Mouse (Mus musculus) left cerebral cortex, postnatal 25 days (tissue): ENCODE results near the gene Golga7b. TPM values are rescaled to one million over a fixed set of nuclear protein-coding genes. Genes with fewer than 3 reads are reported as not detected.

Experiments
- DNase-seq, 2 experiments: peaks; one replicate each; pipeline ENCODE4 v3.0.0; 2022; ENCODE audit warnings: low spot score in 2 of 2, mixed read lengths in 1 of 2
- intact Hi-C: fragments of 180-260 bp; cut with DNase I; formaldehyde crosslinking; loops from one replicate; pipeline ENCODE4 v1.15.1; 2025
- total RNA-seq, 2 experiments: library from RNA; stranded (reverse); gene quantifications; 2 replicates each; pipeline ENCODE4 v1.2.3; 2021

The Golga7b gene
- total RNA-seq, 2 experiments from 2014 or later, result 130 to 140 TPM

DNA sequence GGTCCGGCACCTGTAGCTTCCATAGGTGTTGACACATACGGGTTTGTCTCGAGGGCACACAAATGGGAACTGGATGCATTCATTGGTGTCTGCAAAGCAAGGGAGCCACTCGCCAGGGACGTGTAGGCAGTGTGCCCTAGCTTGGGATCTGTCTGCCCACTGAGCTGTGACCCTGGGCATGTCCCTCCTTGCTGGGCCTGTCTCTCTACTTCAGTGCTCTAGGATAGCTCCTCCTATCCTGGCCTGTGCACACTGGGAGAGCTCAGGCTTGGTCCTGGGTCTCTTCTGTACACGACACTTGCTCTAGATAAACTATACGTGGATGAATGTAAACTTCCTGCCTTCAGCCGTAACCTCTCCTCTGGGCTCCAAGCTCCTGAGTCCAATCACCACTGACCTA is 36.8 kb downstream of the Golga7b start:
- intact Hi-C loops, result no loop called here

DNA sequence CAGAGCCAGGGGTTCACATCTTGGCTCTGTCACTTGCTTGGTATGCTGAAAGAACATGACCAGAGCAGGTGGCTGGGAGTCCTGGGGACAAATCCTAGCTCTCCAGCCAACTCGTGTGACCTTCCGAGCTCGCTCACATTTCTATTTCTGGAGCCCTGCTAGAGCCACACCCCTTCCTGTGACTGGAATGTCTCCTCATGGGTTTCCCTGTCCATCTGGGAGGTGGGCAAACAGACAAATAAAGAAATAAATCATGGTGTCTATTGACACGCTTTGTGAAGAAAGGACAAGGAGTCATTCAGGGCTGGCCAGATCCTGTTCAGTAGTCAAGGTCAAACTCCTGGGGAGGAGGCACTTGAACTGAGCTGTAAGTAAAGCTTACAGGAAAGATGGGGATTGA is 41.0 kb downstream of the Golga7b start:
- intact Hi-C loops, result no loop called here
- no peak for DNase-seq

More for the DNA sequence above, 36.8 kb downstream of the Golga7b start:
- no peak for DNase-seq

DNA sequence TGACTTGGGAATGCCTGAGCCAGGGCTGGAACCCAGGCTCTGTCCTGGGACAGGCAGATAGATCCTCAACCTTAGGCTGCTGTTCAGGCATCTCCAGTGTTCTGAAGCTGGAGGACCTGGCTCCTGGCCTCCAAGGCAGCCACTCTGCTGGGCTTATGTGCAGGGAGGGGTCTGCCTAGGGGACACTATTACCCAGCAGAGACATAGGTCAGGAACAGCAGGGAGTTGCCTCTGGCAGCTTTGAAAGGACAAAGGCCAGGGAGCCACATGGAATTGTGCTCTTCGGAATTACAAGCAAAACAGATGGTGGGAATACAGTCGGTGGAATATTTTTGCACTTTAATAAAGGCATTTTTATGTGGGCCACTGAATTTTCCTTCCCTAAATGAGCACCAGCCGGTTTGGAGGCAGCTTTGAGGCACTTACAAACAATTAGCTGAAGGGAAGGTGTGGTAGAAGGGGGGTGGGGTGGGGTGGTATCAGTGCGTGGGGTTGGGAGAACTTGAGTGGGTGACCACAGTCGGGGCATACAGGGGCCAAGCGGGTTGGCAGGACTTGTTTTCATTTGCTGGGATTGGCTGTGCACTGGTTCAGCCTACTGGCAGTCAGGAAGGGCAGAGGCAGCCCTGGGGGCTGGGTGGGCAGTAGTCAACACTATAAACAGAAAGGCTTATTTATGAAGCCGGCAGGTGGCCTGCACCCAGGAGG is 43.7 kb downstream of the Golga7b start:
- peak; percentile 26 to 79 for DNase-seq
- intact Hi-C loops, result loop anchor here (1.0 to 2.0 kb wide), 2 partner anchors 34 to 53 kb away; no protein-coding TSS in a partner anchor

DNA sequence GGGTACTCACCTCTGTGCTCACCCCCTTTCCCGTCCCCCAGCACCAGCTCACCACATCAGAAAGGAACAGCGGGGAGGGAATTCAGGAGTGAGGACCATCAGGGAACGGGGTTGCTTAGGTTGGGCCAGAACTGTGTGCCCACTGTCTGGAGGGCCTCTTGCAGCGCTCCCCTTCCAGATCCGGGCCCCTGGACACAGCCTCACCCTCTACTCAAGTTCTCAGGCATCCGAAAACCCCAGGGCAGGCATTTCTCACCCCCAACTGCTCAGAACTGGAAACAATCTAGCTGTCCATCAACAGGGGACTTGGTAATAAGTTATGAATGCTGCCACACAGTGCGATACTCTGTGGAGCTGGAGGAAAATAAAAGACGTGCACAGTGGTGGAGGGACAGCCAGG is 44.7 kb downstream of the Golga7b start:
- intact Hi-C loops, result no loop called here
- no peak for DNase-seq

DNA sequence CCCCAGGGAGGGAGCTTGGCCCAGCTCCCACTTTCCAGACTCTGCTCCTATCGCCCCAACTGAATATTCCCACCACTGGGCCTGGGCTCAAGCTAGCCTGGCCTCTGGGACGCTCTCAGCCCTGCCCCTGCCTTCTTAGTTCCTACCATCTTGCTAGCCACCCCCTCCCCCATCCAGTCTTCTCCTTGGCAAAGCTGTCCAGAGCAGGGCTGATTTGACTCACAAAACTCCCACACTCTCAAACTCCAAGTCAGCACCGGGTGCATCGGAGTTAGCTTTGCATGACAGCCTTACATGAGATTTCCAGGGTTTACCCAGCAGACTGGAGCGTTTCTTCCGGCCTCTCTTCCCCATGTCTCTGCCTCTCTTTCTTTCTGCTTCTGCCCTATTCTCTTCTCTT is 45.8 kb downstream of the Golga7b start:
- intact Hi-C loops, result no loop called here
- peak in 1 of 2 experiments; percentile 56 for DNase-seq

DNA sequence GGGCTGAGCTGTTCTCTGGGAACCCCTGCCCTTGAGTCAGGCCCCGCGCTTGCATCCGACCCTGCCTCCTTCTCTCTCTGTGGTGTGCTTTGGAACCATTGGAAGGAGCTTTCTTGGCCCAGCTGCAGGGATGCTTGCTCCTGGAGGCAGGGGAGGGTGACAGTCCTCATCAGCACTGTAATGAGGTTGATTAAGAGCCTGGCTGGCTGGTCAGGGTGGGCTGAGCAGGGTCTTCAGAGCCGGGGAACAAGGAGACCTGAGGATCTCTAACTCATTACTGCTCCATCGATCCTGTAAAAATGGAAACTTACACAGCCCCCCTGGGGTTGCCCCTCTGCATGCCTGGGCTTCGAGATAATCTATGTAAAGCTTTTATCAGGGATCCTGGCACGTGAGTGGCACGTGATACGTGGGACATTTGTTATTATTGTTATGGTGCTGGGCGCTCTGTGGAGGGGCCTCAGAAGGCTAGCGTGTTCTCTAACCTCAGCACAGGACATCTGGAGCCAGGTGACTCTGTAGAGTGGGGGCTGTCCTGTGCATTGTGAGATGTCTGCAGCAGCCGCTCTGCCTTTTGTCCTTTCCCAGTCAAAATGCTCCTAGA is 55.9 kb downstream of the Golga7b start:
- no peak for DNase-seq
- intact Hi-C loops, result no loop called here

DNA sequence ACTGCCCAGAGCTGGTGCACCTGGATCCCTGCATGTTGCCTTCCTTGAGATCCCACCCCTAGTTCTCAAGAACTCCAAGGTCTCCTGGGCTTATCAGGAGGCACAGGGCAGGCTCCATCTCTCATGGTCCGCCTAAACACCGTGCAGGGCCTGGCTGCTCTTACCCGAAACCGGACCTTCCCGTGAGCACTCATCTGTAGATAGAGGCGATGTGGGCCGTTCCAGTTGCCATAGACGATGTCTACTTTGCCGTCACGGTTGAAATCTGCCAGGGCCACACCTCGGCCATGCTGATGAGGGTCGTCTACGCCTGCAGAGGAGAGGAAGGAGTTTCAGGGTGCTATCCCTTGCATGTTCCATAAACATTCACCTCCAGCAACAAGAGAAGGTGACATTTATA is 57.1 kb downstream of the Golga7b start:
- no peak for DNase-seq
- intact Hi-C loops, result no loop called here

DNA sequence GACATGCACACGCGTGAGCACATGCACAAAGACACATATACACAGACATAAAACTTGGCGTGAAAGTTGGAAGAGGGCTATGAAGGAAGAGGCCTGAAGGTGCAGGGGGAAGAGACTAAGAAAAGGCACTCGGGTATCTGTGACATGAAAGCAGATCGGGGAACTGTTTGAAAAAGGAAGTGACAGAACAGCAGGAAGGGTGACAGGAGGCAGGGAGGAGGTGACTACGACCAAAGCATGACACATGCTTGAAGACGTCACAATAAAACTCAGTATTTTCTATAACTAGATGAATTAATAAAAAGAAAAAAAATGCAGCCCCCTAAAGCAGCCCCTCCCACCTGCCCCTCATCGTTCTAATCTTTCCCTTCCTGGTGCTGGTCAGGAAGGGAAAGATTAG is 58.4 kb downstream of the Golga7b start:
- intact Hi-C loops, result no loop called here
- no peak for DNase-seq

DNA sequence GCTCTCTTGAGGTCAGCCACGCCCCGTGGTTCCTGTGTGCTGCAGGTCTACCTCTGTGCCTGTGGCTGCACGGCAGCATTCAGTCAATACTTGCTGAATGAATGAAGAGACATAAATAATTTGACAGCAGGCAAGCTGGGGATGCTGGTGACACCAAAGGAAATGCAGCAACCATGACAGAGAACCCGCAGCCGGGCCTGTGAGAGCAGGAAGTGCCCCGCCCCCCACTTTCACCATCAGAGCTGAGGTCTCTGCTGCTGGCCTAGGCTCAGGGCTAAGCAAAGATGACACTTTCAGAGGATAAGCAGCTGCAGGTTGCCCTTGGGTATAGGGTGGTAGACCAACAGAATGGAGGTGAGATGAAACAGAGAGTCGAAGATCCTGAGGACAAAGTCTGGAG is 58.8 kb downstream of the Golga7b start:
- intact Hi-C loops, result no loop called here

DNA sequence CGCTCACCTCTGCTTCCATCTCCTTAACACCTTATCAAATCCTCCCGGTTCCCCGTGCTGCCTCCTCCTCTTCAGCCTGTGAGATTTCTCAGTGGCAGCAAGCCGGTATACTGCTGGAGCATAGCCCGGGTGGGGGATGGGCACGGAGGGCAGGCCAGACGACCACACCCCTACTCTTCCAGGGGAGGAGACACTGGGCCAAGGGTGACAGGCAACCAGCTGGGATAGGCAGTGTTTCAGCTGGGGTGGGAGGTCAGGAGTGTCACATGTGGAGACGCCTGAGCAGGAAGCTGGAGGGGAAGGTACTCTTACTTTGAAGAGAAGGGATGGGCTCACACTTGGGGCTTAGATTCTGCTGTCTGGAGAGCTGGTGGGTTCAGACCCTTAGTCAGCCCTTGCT is 59.6 kb downstream of the Golga7b start:
- intact Hi-C loops, result no loop called here

More for the DNA sequence above, 58.8 kb downstream of the Golga7b start:
- DNase-seq, result no peak

DNA sequence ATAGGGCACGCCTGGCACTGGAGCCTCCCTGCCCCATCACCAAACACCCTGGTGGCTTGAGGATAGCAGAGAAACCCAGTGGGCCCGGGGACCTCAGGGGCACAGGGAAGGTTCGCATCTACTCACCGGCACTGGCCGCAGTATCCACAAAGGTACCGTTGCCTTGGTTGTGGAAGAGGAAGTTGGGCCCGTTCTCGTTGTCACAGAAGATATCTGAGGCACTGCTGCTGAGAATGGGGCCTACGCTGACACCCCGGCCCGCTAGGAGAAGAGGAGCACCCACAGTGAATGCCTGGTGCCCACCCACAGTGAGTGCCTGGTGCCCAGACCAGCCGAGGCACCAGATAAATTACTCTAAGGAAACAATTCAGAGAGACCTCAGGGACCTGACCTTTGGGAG is 61.6 kb downstream of the Golga7b start:
- no peak for DNase-seq
- intact Hi-C loops, result no loop called here

More for the DNA sequence above, 59.6 kb downstream of the Golga7b start:
- DNase-seq, result no peak

DNA sequence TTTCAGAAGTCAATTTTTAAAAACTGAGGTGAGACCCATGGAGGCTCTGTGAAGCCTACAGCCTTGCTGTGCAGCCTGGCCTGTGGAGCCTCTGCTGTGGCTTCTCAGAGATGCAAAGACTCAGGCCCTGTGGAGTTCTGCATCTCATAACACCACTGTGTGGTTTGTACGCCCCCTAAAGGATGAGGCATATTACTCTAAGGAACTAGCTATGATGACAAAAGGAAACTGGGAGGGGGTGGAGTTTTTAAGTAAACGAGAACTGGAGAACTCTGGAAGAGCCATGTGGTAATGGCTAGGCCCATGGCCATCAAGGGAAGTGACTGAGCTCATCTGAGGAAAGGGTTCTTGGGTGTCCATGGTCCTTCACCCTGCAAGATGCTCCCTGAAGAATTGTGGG is 64.0 kb downstream of the Golga7b start:
- no peak for DNase-seq
- intact Hi-C loops, result loop anchor here (10.0 kb wide), 1 partner anchor 1083 kb away; no protein-coding TSS in a partner anchor

DNA sequence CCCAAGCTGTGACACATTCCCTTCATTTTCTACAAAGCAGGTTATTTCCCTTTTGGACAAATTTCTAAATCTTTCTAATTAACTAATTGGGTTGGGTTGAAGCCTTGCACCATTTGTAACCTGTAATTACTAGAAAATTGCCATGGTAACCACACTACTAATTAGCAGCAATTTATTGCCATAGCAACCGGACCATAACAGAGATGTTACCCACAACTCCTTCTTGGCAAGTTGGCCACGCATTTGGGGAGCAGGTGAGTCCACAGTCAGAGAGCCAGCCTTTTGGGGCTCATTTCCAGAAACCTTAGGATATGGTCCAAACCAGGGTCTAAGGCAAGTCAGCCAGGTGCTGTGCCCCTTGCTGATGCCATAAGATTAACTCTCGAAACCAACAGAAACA is 64.8 kb downstream of the Golga7b start:
- intact Hi-C loops, result loop anchor here (10.0 kb wide), 1 partner anchor 1083 kb away; no protein-coding TSS in a partner anchor

DNA sequence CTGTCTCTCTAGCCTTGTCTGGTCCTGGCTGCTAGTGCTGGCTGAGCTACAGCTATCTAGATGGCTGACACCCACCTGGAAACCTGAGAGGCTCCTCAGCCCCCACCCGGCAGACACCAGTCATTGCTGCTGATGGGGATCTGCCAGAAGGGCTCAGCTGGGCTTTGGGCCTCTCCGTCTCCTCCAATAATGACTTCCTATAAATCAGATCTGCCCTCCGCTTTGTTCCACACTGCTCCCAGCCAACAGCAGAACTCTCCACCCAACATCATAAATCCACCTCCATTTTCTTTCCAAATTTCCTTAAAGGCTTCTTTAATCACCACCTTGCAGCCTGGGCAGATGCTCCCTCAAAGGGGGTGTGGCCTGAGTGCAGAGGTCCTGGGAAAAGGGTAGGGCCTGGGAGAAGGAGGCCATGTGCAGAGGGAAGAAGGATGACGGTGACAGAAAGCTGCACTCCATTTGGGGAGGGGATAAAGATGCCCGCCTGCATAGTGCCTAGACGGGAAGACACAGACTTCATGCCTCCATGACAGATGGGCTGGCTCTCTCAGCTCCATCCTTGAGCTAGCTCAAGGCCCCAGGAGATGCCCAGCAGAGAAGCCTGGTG is 67.8 kb downstream of the Golga7b start:
- DNase-seq, result no peak
- intact Hi-C loops, result loop anchor here (5.0 to 10.0 kb wide), 5 partner anchors 207 to 1080 kb away; partner anchors contain the start of gene Hps1

More for the DNA sequence above, 64.8 kb downstream of the Golga7b start:
- DNase-seq, result no peak

DNA sequence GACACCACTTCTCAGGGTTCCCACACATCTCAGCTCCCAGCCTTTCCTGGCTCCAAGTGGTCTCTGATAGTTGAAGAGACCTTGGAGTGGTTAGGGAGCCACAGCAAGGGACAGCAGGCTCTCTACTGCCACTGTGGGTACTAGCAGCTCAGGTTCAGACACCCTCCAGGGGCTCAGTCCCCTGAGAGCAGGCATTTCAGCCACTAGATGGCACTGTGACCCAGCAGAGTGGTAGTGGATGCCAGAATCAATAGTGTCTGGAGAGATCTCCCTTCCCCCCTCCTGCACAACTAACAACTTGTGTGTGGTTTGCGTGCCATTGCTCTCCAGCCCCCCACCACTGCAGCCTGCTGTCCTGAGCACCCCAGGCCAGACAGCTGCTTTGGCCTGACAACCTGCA is 68.5 kb downstream of the Golga7b start:
- intact Hi-C loops, result loop anchor here (2.0 to 10.0 kb wide), 6 partner anchors 115 to 1079 kb away; partner anchors contain the start of genes Crtac1 and Hps1
- peak; percentile 88 to 93 for DNase-seq

DNA sequence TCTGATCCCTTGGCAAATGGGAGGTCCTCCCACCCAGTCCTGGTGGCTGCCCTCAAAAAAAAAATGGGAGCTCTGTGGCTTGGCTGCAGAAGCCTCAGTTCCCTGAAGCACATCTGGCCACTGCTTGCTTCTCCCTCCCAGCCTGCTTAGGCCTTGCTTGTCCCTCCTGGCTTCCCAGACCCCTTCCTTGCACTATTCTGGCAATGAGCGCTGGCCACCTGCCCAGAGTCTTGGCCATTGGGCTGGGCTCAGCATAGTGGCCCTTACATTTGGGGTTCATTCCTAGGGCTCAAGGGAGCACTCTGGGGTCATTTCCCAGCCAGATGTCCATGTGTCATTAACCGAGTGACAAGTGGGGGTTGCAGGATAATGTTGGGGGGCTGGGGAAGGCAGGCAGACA is 69.2 kb downstream of the Golga7b start:
- intact Hi-C loops, result loop anchor here (2.0 to 10.0 kb wide), 6 partner anchors 114 to 1078 kb away; partner anchors contain the start of genes Crtac1 and Hps1
- DNase-seq, result peak; percentile 37 to 42

DNA sequence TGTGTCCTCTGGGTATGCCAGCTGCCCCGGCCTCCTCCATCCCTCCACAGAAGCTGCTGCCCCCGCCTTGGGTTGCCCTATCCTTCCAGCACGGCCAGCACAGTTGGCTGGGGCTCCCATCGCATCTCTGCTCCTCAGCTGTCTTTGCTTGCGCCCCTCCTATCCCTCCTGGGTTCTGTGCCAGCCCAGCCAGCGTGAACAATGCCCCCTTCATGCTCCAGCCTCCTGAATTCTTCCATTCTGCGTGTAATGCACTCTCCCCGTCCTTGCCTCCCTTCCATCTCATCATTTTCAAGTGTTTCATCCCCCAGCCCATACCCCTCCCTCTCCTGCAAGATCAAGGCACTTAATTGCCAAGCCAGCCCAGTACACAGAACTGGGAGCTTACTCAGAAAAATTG is 69.6 kb downstream of the Golga7b start:
- DNase-seq, result peak; percentile 37 to 56
- intact Hi-C loops, result loop anchor here (2.0 to 10.0 kb wide), 6 partner anchors 114 to 1078 kb away; partner anchors contain the start of genes Crtac1 and Hps1

DNA sequence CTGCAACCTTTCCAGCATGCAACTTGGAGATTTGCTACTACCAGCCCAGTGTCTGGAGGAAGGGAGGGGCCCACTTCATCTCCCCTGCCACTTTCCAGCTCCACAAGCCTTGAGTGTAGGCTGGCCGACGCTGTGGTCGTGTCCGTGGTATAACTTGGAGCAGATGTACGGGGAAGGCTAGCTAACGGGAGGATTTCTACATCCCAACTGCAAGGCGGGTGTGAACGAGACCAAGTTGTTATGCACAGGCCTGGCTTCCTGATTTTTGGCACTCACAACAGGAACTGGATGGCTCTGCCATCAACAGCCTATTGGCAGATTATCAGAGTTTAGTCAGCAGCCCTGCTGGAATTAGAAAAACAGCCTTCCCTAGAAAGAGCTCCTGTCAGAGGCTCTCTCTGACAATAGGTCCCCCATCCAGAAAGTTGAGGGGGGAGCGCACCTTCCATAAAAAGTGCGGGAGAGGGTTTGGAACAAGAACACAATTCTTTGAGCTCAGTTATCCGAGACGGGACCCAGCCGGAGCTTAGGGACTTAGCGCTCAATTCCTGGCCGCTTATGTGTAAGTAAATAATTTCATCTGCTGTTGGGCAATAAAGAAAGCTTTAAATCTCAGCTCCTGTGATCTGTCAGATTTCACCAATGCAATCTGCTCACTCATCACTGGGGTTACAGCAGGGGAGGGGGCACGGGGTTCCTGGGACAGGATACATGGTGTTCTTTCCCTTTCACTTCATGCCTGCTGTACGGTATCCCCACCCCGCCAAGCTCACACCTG is 70.5 kb downstream of the Golga7b start:
- DNase-seq, result peak; percentile 46 to 79
- intact Hi-C loops, result loop anchor here (2.0 to 10.0 kb wide), 6 partner anchors 113 to 1077 kb away; partner anchors contain the start of genes Crtac1 and Hps1
